Comparison of ENCODE assay signal across 8 mouse cellular contexts in genomic region chr6:129237350-129238274, GRCm38 (mm10). TPM values are rescaled to one million over a fixed set of nuclear protein-coding genes. Genes with fewer than 3 reads are reported as not detected.
DNase-seq lines count a peak whose midpoint lies in the region; ATAC-seq and TF ChIP-seq lines count a peak whose summit lies in the region.

No protein-coding gene starts in this region.

- TF ChIP-seq CTCF in C2C12 (IDR thresholded peaks at IDR 0.05; ENCODE audit: control insufficient read depth, insufficient read depth, insufficient read length): peak; percentile 64
- TF ChIP-seq CTCF in brain, embryonic 14.5 days (IDR thresholded peaks at IDR 0.05; ENCODE audit: borderline replicate concordance, extremely low read depth, insufficient read depth, insufficient read length): peak; percentile 80
- TF ChIP-seq CTCF in kidney, postnatal 0 days (IDR thresholded peaks at IDR 0.05; ENCODE audit: low read depth): peak; percentile 85

- no peaks in the 10 kb centered on the region for H3K27me3 ChIP-seq in C2C12 (ENCODE audit: control insufficient read depth, insufficient read depth, insufficient read length)
- no peaks in the 10 kb centered on the region for H3K27me3 ChIP-seq in heart, embryonic 13.5 days (replicated peaks)
- H3K27me3 ChIP-seq in kidney, postnatal 0 days (ENCODE audit: insufficient read depth, low read length): no peaks in the 10 kb centered on the region
- H3K27me3 ChIP-seq in liver, embryonic 11.5 days (replicated peaks; ENCODE audit: control insufficient read depth, insufficient read depth, low read length): no peaks in the 10 kb centered on the region
- H3K27me3 ChIP-seq in myocyte (ENCODE audit: control insufficient read depth, insufficient read depth, insufficient read length): no peaks in the 10 kb centered on the region
- H3K27me3 ChIP-seq in stomach, embryonic 14.5 days (ENCODE audit: control insufficient read depth, insufficient read depth, low read length): no peaks in the 10 kb centered on the region

- H3K9me3 ChIP-seq in heart, embryonic 13.5 days: no peaks in the 10 kb centered on the region
- no peaks in the 10 kb centered on the region for H3K9me3 ChIP-seq in kidney, postnatal 0 days (replicated peaks; ENCODE audit: low read length)
- no peaks in the 10 kb centered on the region for H3K9me3 ChIP-seq in liver, embryonic 11.5 days (ENCODE audit: control insufficient read depth, low read length)
- no peaks in the 10 kb centered on the region for H3K9me3 ChIP-seq in stomach, embryonic 14.5 days (ENCODE audit: control insufficient read depth, low read depth, low read length)

- H3K36me3 ChIP-seq in C2C12 (ENCODE audit: control insufficient read depth, insufficient read depth) (no peaks in the 10 kb centered on the region), myocyte (ENCODE audit: control insufficient read depth, insufficient read depth) (no peaks in the 10 kb centered on the region)
- H3K36me3 ChIP-seq in heart, embryonic 13.5 days: no peaks in the 10 kb centered on the region
- H3K36me3 ChIP-seq in kidney, postnatal 0 days (ENCODE audit: insufficient read depth, low read length): no peaks in the 10 kb centered on the region
- H3K36me3 ChIP-seq in liver, embryonic 11.5 days (ENCODE audit: control insufficient read depth, insufficient read depth, low read length): no peaks in the 10 kb centered on the region
- no peaks in the 10 kb centered on the region for H3K36me3 ChIP-seq in stomach, embryonic 14.5 days (ENCODE audit: control insufficient read depth, insufficient read depth, low read length)

- 0 out of 2 replicates have a peak overlapping the region, but pooled peaks have one; percentile 15 for H3K27ac ChIP-seq in heart, embryonic 13.5 days (replicated peaks)
- H3K27ac ChIP-seq in kidney, postnatal 0 days: peak overlapping the region; percentile 88
- peak overlapping the region; percentile 56; the same call in 1 of the 2 replicates for H3K27ac ChIP-seq in liver, embryonic 11.5 days (ENCODE audit: low read depth, low read length)
- peak overlapping the region; percentile 72 for H3K27ac ChIP-seq in stomach, embryonic 14.5 days (ENCODE audit: low read length)

- no peak for TF ChIP-seq POLR2A in brain, embryonic 14.5 days (IDR thresholded peaks at IDR 0.05; ENCODE audit: borderline replicate concordance, extremely low read depth, insufficient read depth, insufficient read length, poor library complexity, severe bottlenecking)
- TF ChIP-seq POLR2A in myocyte (IDR thresholded peaks at IDR 0.05; ENCODE audit: insufficient read length, low read depth): peak; percentile 19

- H3K79me3 ChIP-seq in C2C12 (ENCODE audit: low read depth): no peaks in the 10 kb centered on the region

- H3K79me2 ChIP-seq in C2C12 (ENCODE audit: control insufficient read depth, insufficient read depth): no peaks in the 10 kb centered on the region
- H3K79me2 ChIP-seq in myocyte (ENCODE audit: control insufficient read depth, insufficient read depth): no peaks in the 10 kb centered on the region

- H3K4me2 ChIP-seq in heart, embryonic 13.5 days: peak overlapping the region; percentile 73
- H3K4me2 ChIP-seq in kidney, postnatal 0 days (ENCODE audit: low read length): peak overlapping the region; percentile 71
- peak overlapping the region; percentile 76 for H3K4me2 ChIP-seq in liver, embryonic 11.5 days
- H3K4me2 ChIP-seq in myocyte (ENCODE audit: low read depth): peak overlapping the region; percentile 88
- H3K4me2 ChIP-seq in stomach, embryonic 14.5 days (replicated peaks; ENCODE audit: low read depth, low read length): peak overlapping the region; percentile 52

- 18% methylated on average over 16 of the region's 16 CpGs for WGBS in heart, embryonic 13.5 days
- 15% methylated on average over 16 of the region's 16 CpGs for WGBS in kidney, postnatal 0 days
- WGBS in liver, embryonic 11.5 days: 13% methylated on average over 16 of the region's 16 CpGs
- 14% methylated on average over 16 of the region's 16 CpGs for WGBS in stomach, embryonic 14.5 days

- peaks cover 4% of the 10 kb centered on the region for H3K4me1 ChIP-seq in heart, embryonic 13.5 days
- H3K4me1 ChIP-seq in kidney, postnatal 0 days (replicated peaks; ENCODE audit: insufficient read depth, low read length): 0 out of 2 replicates have a peak, but pooled peaks cover 9% of the 10 kb centered on the region
- H3K4me1 ChIP-seq in liver, embryonic 11.5 days (replicated peaks; ENCODE audit: control insufficient read depth, insufficient read depth, low read length): peaks cover 32% of the 10 kb centered on the region
- H3K4me1 ChIP-seq in stomach, embryonic 14.5 days (ENCODE audit: control insufficient read depth, insufficient read depth, low read length): 0 out of 2 replicates have a peak, but pooled peaks cover 9% of the 10 kb centered on the region

- H3K9ac ChIP-seq in heart, embryonic 13.5 days: peak overlapping the region; percentile 77
- peak overlapping the region; percentile 68 for H3K9ac ChIP-seq in kidney, postnatal 0 days (ENCODE audit: low read depth, low read length)
- H3K9ac ChIP-seq in liver, embryonic 11.5 days (ENCODE audit: low read depth, low read length): peak overlapping the region; percentile 66
- peak overlapping the region; percentile 50; the same call in 1 of the 2 replicates for H3K9ac ChIP-seq in stomach, embryonic 14.5 days (replicated peaks; ENCODE audit: low read depth, low read length)

- peak overlapping the region; percentile 30 for H3ac ChIP-seq in C2C12 (ENCODE audit: control insufficient read depth, insufficient read length, low read depth)
- no peak overlapping the region for H3ac ChIP-seq in myocyte (ENCODE audit: control insufficient read depth, insufficient read length)

- ATAC-seq in erythroid progenitor cell, adult 5-6 weeks (replicated peaks; ENCODE audit: low FRiP score, poor library complexity, severe bottlenecking): peak; percentile 97
- ATAC-seq in heart, embryonic 13.5 days (ENCODE audit: extremely low read depth, insufficient number of reproducible peaks, low FRiP score, low TSS enrichment): peak; percentile 80
- peak; percentile 95 for ATAC-seq in kidney, postnatal 0 days (replicated peaks; ENCODE audit: low FRiP score, low read depth)
- ATAC-seq in liver, embryonic 11.5 days (replicated peaks; ENCODE audit: low FRiP score): peak; percentile 87
- ATAC-seq in stomach, embryonic 14.5 days (ENCODE audit: insufficient number of reproducible peaks, insufficient read depth, low FRiP score, low read depth): peak; percentile 89

- DNase-seq in brain, embryonic 14.5 days (ENCODE audit: low read depth): peak; percentile 89
- DNase-seq in kidney, postnatal 0 days (ENCODE audit: low spot score): peak; percentile 95
- DNase-seq in liver, embryonic 11.5 days (ENCODE audit: low spot score): peak; percentile 73

- peak overlapping the region; percentile 34 for H3K4me3 ChIP-seq in C2C12 (ENCODE audit: insufficient read depth, poor library complexity, severe bottlenecking)
- H3K4me3 ChIP-seq in heart, embryonic 13.5 days: peak overlapping the region; percentile 71
- peak overlapping the region; percentile 62 for H3K4me3 ChIP-seq in kidney, postnatal 0 days (replicated peaks; ENCODE audit: low read depth, low read length)
- H3K4me3 ChIP-seq in liver, embryonic 11.5 days (ENCODE audit: low read depth, low read length): peak overlapping the region; percentile 70
- peak overlapping the region; percentile 39 for H3K4me3 ChIP-seq in myocyte
- peak overlapping the region; percentile 57 for H3K4me3 ChIP-seq in stomach, embryonic 14.5 days (ENCODE audit: low read depth, low read length)

TF ChIP-seq in C2C12, 6 proteins besides CTCF, POLR2A, EP300 and RAD21:
- no peak for TF ChIP-seq MYOD1 (IDR thresholded peaks at IDR 0.05; ENCODE audit: control insufficient read depth, insufficient read length, low read depth)
- TF ChIP-seq MAX (IDR thresholded peaks at IDR 0.05): no peak
- TF ChIP-seq CEBPB (IDR thresholded peaks at IDR 0.05; ENCODE audit: low read depth): no peak
- TF ChIP-seq MYOG (IDR thresholded peaks at IDR 0.05; ENCODE audit: control insufficient read depth, extremely low read depth, insufficient read length): no peak
- TF ChIP-seq FOSL1 (IDR thresholded peaks at IDR 0.05; ENCODE audit: insufficient read depth, low read length, poor library complexity, severe bottlenecking): no peak
- TF ChIP-seq USF1 (IDR thresholded peaks at IDR 0.05; ENCODE audit: low read depth): no peak

TF ChIP-seq in myocyte, 11 proteins besides CTCF, POLR2A, EP300 and RAD21:
- TF ChIP-seq TCF12 (IDR thresholded peaks at IDR 0.05; ENCODE audit: insufficient read depth, poor library complexity, severe bottlenecking) (no peak), MYOG (IDR thresholded peaks at IDR 0.05; ENCODE audit: control insufficient read depth in 1 of 3, insufficient read depth in 1 of 3, insufficient read length in 2 of 3, low read depth in 2 of 3) (peak in 1 of 3 experiments; percentile 13)
TF ChIP-seq in myocyte: peak in this region for 1.

RNA-seq across cellular contexts. Expression of gene Cd69, which starts 37.6 kb away (rescaled TPM):
- not detected for polyA plus RNA-seq in C2C12 (2012; fragmentation: generic; extraction: Trizol)
- not detected in 2 replicates for polyA plus RNA-seq in brain, embryonic 14.5 days (2012; rRNA removed)
- total RNA-seq in erythroid progenitor cell, adult 5-6 weeks (2015; ENCODE audit: low replicate concordance): 24.3 and 26.3 TPM in 2 replicates
- total RNA-seq in erythroid progenitor cell, adult 5-6 weeks (2017; ENCODE audit: low replicate concordance): 10.1 and 13.2 TPM in 2 replicates
- 0.14 TPM in 1 of 2 replicates, not detected in the other for polyA plus RNA-seq in heart, embryonic 13.5 days (2015; fragmentation: Nextera tagmentation; extraction: Ambion mirVana)
- not detected in 2 replicates for polyA plus RNA-seq in kidney, postnatal 0 days (2015; fragmentation: Nextera tagmentation; extraction: Ambion mirVana)
- polyA plus RNA-seq in liver, embryonic 11.5 days (2014; fragmentation: Nextera tagmentation; extraction: Ambion mirVana): 0.96 and 1.1 TPM in 2 replicates
- 0.23 TPM for polyA plus RNA-seq in myocyte (2012; fragmentation: generic; extraction: Trizol)
- polyA plus RNA-seq in stomach, embryonic 14.5 days (2014; fragmentation: Nextera tagmentation; extraction: Ambion mirVana): 0.17 and 0.20 TPM in 2 replicates

RNA-seq across cellular contexts. Expression of gene Clec2d, which starts 57.2 kb away (rescaled TPM):
- polyA plus RNA-seq in C2C12 (2012; fragmentation: generic; extraction: Trizol) (8.0 TPM), myocyte (2012; fragmentation: generic; extraction: Trizol) (19.7 TPM)
- 1.9 and 2.1 TPM in 2 replicates for polyA plus RNA-seq in brain, embryonic 14.5 days (2012; rRNA removed)
- 2.5 and 14.3 TPM in 2 replicates for total RNA-seq in erythroid progenitor cell, adult 5-6 weeks (2015; ENCODE audit: low replicate concordance)
- total RNA-seq in erythroid progenitor cell, adult 5-6 weeks (2017; ENCODE audit: low replicate concordance): 31.2 and 44.5 TPM in 2 replicates
- polyA plus RNA-seq in heart, embryonic 13.5 days (2015; fragmentation: Nextera tagmentation; extraction: Ambion mirVana): 0.11 and 0.20 TPM in 2 replicates
- polyA plus RNA-seq in kidney, postnatal 0 days (2015; fragmentation: Nextera tagmentation; extraction: Ambion mirVana): 1.0 and 1.4 TPM in 2 replicates
- not detected in 2 replicates for polyA plus RNA-seq in liver, embryonic 11.5 days (2014; fragmentation: Nextera tagmentation; extraction: Ambion mirVana)
- 0.56 and 0.68 TPM in 2 replicates for polyA plus RNA-seq in stomach, embryonic 14.5 days (2014; fragmentation: Nextera tagmentation; extraction: Ambion mirVana)

Comparison
In these comparisons a context has a peak if more than half of its experiments do, and no peak if none do; other contexts are left out.
1. Peak in every context shown above with its lines: DNase-seq, ATAC-seq, H3K4me3 ChIP-seq and H3K27ac ChIP-seq.
2. H3K27ac ChIP-seq: peak in every context shown above with its lines; median percentile 88 in kidney, postnatal 0 days; 72 in stomach, embryonic 14.5 days; 56 in liver, embryonic 11.5 days; 15 in heart, embryonic 13.5 days.